Comparison of ENCODE assay signal across 27 mouse cellular contexts in the genomic region with DNA sequence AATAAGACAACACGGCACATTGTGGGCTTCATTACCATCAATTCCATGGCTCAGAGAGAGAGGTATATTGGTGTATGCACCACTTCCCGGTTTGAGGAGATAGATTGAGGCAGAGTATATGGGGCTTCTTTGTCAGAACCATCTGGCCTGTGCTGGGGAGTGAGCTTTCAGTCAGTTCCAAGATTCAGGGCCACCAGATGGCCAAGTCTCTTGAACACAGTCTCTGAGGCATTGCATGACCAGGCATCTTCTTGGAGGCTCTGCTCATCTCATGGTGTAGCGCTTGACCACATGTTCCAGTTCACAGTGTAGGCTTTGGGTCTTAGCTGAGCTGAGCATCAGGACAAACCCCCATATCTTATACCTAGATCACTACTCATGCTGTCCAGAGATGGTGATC. TPM values are rescaled to one million over a fixed set of nuclear protein-coding genes. Genes with fewer than 3 reads are reported as not detected.
DNase-seq lines count a peak whose midpoint lies in the region; ATAC-seq and TF ChIP-seq lines count a peak whose summit lies in the region.
"Had no signal": no experiment of that assay in that cellular context is flagged by ENCODE, and none has a peak within 500 bp of the region (broad histone marks: within the 10 kb centered on the region; RNA-seq: fewer than 3 reads in every experiment).

No protein-coding gene starts in this region.

- ATAC-seq in forebrain, embryonic 16.5 days = 0 out of 2 replicates have a peak, but pooled peaks have one; percentile 31
- no peak for ATAC-seq in forebrain, postnatal 0 days
- ATAC-seq: activated CD4-positive, CD25-positive, alpha-beta regulatory T cell, adult 4 months; CD4-positive, CD25-positive, alpha-beta regulatory T cell, adult 4 months; forebrain, embryonic 14.5 days; Patski had no signal

- no peak for TF ChIP-seq CTCF in forebrain, postnatal 0 days (IDR thresholded peaks at IDR 0.05; ENCODE audit: low read depth)

- 90% methylated on average over 3 of the region's 3 CpGs for WGBS in forebrain, embryonic 16.5 days
- 88% methylated on average over 3 of the region's 3 CpGs for WGBS in forebrain, postnatal 0 days

- no peak overlapping the region for H3K4me2 ChIP-seq in forebrain, embryonic 16.5 days (ENCODE audit: low read length)
- H3K4me2 ChIP-seq in forebrain, postnatal 0 days (ENCODE audit: low read depth) = no peak overlapping the region
- H3K4me2 ChIP-seq: embryonic facial prominence, embryonic 13.5 days; embryonic facial prominence, embryonic 15.5 days; forebrain, embryonic 12.5 days had no signal

- H3K27me3 ChIP-seq in forebrain, embryonic 16.5 days (replicated peaks; ENCODE audit: control insufficient read depth, insufficient read depth, low read length) = no peaks in the 10 kb centered on the region
- no peaks in the 10 kb centered on the region for H3K27me3 ChIP-seq in forebrain, postnatal 0 days (ENCODE audit: insufficient read depth, low read length)
- H3K27me3 ChIP-seq: embryonic facial prominence, embryonic 13.5 days; embryonic facial prominence, embryonic 15.5 days; forebrain, embryonic 12.5 days had no signal

- no peak overlapping the region for H3K27ac ChIP-seq in forebrain, embryonic 16.5 days (ENCODE audit: low read length)
- no peak overlapping the region for H3K27ac ChIP-seq in forebrain, postnatal 0 days (ENCODE audit: low read depth, low read length)
- H3K27ac ChIP-seq: embryonic facial prominence, embryonic 13.5 days; embryonic facial prominence, embryonic 15.5 days; forebrain, embryonic 10.5 days; forebrain, embryonic 12.5 days had no signal

- no peak overlapping the region for H3K4me3 ChIP-seq in forebrain, embryonic 16.5 days (replicated peaks; ENCODE audit: low read length)
- no peak overlapping the region for H3K4me3 ChIP-seq in forebrain, postnatal 0 days (ENCODE audit: low read depth, low read length)
- H3K4me3 ChIP-seq: embryonic facial prominence, embryonic 13.5 days; embryonic facial prominence, embryonic 15.5 days; erythroblast, embryonic 14.5 days; forebrain, embryonic 10.5 days; forebrain, embryonic 12.5 days had no signal

- no peaks in the 10 kb centered on the region; the same call in 1 of the 2 replicates for H3K4me1 ChIP-seq in forebrain, embryonic 16.5 days (replicated peaks; ENCODE audit: control insufficient read depth, insufficient read depth, low read length)
- H3K4me1 ChIP-seq in forebrain, postnatal 0 days (ENCODE audit: insufficient read depth) = no peaks in the 10 kb centered on the region
- H3K4me1 ChIP-seq: embryonic facial prominence, embryonic 13.5 days; embryonic facial prominence, embryonic 15.5 days; forebrain, embryonic 10.5 days; forebrain, embryonic 12.5 days had no signal

- no peak overlapping the region for H3K9ac ChIP-seq in forebrain, embryonic 16.5 days (replicated peaks; ENCODE audit: low read depth, low read length)
- no peak overlapping the region for H3K9ac ChIP-seq in forebrain, postnatal 0 days
- H3K9ac ChIP-seq: embryonic facial prominence, embryonic 13.5 days; embryonic facial prominence, embryonic 15.5 days; forebrain, embryonic 12.5 days had no signal

- DNase-seq in forebrain, postnatal 0 days = no peak
- DNase-seq in heart, adult 11 months = peak; percentile 70
- no peak for DNase-seq in heart, postnatal 4 days
- DNase-seq in right cerebral cortex, adult 18-20 months = peak; percentile 29
- DNase-seq in right cerebral cortex, postnatal 4 days = no peak
- peak; percentile 32 for DNase-seq in telencephalon, adult 2 months (ENCODE audit: low read depth, low spot score)
- DNase-seq in thymus, postnatal 10 days (ENCODE audit: low spot score in 2 of 2) = no peak
- DNase-seq: adrenal gland, adult 8-10 months; adrenal gland, postnatal 14 days; adrenal gland, postnatal 36 days; cerebellum, adult 11-12 months; cerebellum, adult 2 months; cerebellum, adult 9-10 months; cerebellum, postnatal 36 days; embryo, embryonic 11 days had no signal

- H3K9me3 ChIP-seq in forebrain, embryonic 16.5 days (ENCODE audit: control insufficient read depth, low read length) = no peaks in the 10 kb centered on the region
- H3K9me3 ChIP-seq in forebrain, postnatal 0 days (ENCODE audit: low read length) = no peaks in the 10 kb centered on the region
- H3K9me3 ChIP-seq: embryonic facial prominence, embryonic 13.5 days; embryonic facial prominence, embryonic 15.5 days; forebrain, embryonic 10.5 days; forebrain, embryonic 12.5 days; G1E had no signal

- no peaks in the 10 kb centered on the region for H3K36me3 ChIP-seq in forebrain, embryonic 16.5 days (ENCODE audit: control insufficient read depth, insufficient read depth)
- H3K36me3 ChIP-seq in forebrain, postnatal 0 days (ENCODE audit: insufficient read depth) = no peaks in the 10 kb centered on the region
- H3K36me3 ChIP-seq: embryonic facial prominence, embryonic 13.5 days; embryonic facial prominence, embryonic 15.5 days; forebrain, embryonic 10.5 days; forebrain, embryonic 12.5 days; G1E had no signal

RNA-seq across cellular contexts. Expression of a gene that starts 28.8 kb away (rescaled TPM):
- 9.2 and 11.0 TPM in 2 replicates for polyA plus RNA-seq in forebrain, embryonic 16.5 days (2015; fragmentation: Nextera tagmentation; extraction: Ambion mirVana)
- 35.5 and 38.1 TPM in 2 replicates for total RNA-seq in forebrain, postnatal 0 days (2014; rRNA removed)
- polyA plus RNA-seq in forebrain, postnatal 0 days (2015; fragmentation: Nextera tagmentation; extraction: Ambion mirVana) = 6.6 and 10.1 TPM in 2 replicates
- total RNA-seq in heart, postnatal 4 days (2021) = 1 to 10 TPM; 1.5 to 1.8 TPM
- total RNA-seq: common myeloid progenitor, adult 5-6 weeks had no signal
- polyA plus RNA-seq: activated CD4-positive, CD25-positive, alpha-beta regulatory T cell, adult 4 months; CD4-positive, CD25-positive, alpha-beta regulatory T cell, adult 4 months; erythroblast, embryonic 14.5 days; G1E had no signal

Comparison
In these comparisons a context has a peak if more than half of its experiments do, and no peak if none do; other contexts are left out.
1. DNase-seq: peak in heart, adult 11 months (single experiment), right cerebral cortex, adult 18-20 months (single experiment) and telencephalon, adult 2 months (single experiment); none in forebrain, postnatal 0 days (single experiment), heart, postnatal 4 days (single experiment), right cerebral cortex, postnatal 4 days (single experiment) and thymus, postnatal 10 days (0 of 2).
2. RNA of a gene that starts 28.8 kb away (total RNA-seq): 35.5 to 38.1 TPM in forebrain, postnatal 0 days; 1.5 to 1.8 TPM in heart, postnatal 4 days; every median in the first group is over 10 times any median in the second.